Mouse (Mus musculus) embryonic facial prominence, embryonic 14.5 days (tissue): ENCODE data around the gene Id1. TPM values are rescaled to one million over a fixed set of nuclear protein-coding genes. Genes with fewer than 3 reads are reported as not detected.

ENCODE experiments used
- ATAC-seq: fragments of 200-750 bp; cut with Nextera tagmentation; 2 replicates; pipeline ENCODE4 v1.8.0; 2017; ENCODE audit warnings: low read depth, moderate number of reproducible peaks, moderate TSS enrichment
- DNase-seq: peaks from one replicate; pipeline ENCODE4 v3.0.0-alpha.2; 2015; ENCODE audit warnings: low spot score
- H3K27ac ChIP-seq: fragments of 300-500 bp; sonication (generic); replicated peaks from 2 replicates; pipeline ENCODE4 v1.5.1; 2014; ENCODE audit warnings: low read depth, mild to moderate bottlenecking, low read length, moderate library complexity
- H3K27me3 ChIP-seq: fragments of 300-500 bp; sonication (generic); replicated peaks from 2 replicates; pipeline ENCODE4 v1.6.1; 2014; ENCODE audit warnings: low read length; ENCODE audit not compliant: control insufficient read depth, insufficient read depth
- H3K36me3 ChIP-seq: fragments of 300-500 bp; sonication (generic); 2 replicates; pipeline ENCODE4 v1.6.1; 2014; ENCODE audit warnings: low read length, mixed read lengths; ENCODE audit not compliant: control insufficient read depth, insufficient read depth
- H3K4me1 ChIP-seq: fragments of 300-500 bp; sonication (generic); 2 replicates; pipeline ENCODE4 v1.6.1; 2014; ENCODE audit warnings: antibody characterized with exemption, low read length; ENCODE audit not compliant: control insufficient read depth, insufficient read depth
- H3K4me2 ChIP-seq: fragments of 300-500 bp; sonication (generic); 2 replicates; pipeline ENCODE4 v1.6.1; 2014; ENCODE audit warnings: low read depth, mild to moderate bottlenecking, low read length, moderate library complexity, mixed read lengths
- H3K4me3 ChIP-seq: fragments of 300-500 bp; sonication (generic); 2 replicates; pipeline ENCODE4 v1.5.1; 2014; ENCODE audit warnings: low read depth, mild to moderate bottlenecking, low read length
- H3K9ac ChIP-seq: fragments of 300-500 bp; sonication (generic); 2 replicates; pipeline ENCODE4 v1.6.1; 2014; ENCODE audit warnings: low read depth, mild to moderate bottlenecking, low read length, moderate library complexity, mixed read lengths
- H3K9me3 ChIP-seq: fragments of 300-500 bp; sonication (generic); 2 replicates; pipeline ENCODE4 v1.6.1; 2016; ENCODE audit warnings: low read length; ENCODE audit not compliant: control insufficient read depth
- WGBS: fragments of 180-500 bp; shearing (Covaris S2); extraction: QIAGEN DNeasy Blood & Tissue Kit; methylation state at CpG from one replicate; pipeline ENCODE4 v1.1.7; 2014; 5-methylcytosine and 5-hydroxymethylcytosine counted together
- polyA plus RNA-seq: library from polyadenylated mRNA; unstranded; fragments of >200 nt; fragmentation: Nextera tagmentation; extraction: Ambion mirVana; gene quantifications from 2 replicates; pipeline ENCODE4 v1.2.1, GENCODE M21; 2014

Gene Id1
- polyA plus RNA-seq, 1 experiment from 2014 or later: 128 TPM

DNA sequence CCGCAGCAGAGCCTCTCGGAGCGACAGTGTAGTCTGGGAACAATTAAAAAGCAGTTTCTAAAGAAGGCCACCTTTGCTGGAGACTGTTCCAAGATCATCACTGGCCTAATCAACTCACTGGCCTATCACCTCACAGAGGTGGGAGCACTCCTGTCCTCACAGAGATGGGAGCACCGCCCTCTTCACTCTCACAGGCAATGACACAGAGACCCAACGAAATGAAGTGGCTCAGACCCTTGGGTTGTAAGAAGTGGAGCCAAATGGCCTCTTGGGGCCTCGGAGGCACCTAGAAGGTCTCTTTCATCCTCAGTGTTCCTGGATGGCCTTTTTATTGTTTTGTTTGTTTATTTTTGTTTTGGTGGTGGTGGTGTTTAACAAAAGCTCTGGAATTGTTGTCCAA lies 9.8 kb upstream of the Id1 start:
- Histone ChIP-seq H3K4me1 (peaks cover 40% of the 10 kb centered on the region), H3K9ac (no peak overlapping the region), H3K27me3 (no peaks in the 10 kb centered on the region), H3K27ac (no peak overlapping the region), H3K36me3 (no peaks in the 10 kb centered on the region), H3K4me2 (no peak overlapping the region), H3K4me3 (no peak overlapping the region), H3K9me3 (no peaks in the 10 kb centered on the region)
- ATAC-seq (no peak), DNase-seq (no peak)
- 62% methylated on average over 6 of the region's 6 CpGs for WGBS

DNA sequence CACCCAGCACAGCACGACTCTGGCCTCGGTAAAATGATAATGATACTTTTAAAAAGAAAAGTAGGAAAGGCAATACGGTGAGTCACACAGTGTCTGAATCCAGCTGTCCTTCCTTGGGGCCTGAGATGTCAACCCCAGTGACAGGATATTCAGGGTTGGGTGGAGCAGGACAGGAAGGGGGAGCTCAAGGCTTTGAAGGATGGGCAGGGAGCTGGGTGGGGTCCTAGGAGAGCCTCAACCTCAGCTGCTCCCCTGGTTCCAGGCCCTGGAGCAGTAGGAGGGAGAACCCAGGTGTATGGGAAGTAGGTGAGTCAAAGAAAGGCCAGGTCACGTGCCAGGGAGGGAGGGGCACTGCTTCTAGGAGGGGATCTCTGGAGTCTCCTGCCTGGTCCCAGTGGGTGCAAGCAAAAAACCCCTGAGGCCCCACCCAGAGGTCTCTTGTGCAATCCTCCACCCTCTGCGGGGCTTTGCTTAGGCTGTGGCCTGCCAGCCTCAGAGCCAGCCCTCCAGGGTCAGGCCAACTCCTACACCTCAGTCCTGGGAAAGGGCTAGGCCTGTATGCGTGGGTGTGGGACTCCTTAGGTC lies 9.2 kb upstream of the Id1 start:
- H3K27me3 ChIP-seq: no peaks in the 10 kb centered on the region
- no peak overlapping the region for H3K4me3 ChIP-seq
- peak overlapping the region; percentile 91 for H3K27ac ChIP-seq
- H3K9me3 ChIP-seq: no peaks in the 10 kb centered on the region
- H3K9ac ChIP-seq: no peak overlapping the region; the same call in 1 of the 2 replicates
- H3K36me3 ChIP-seq: no peaks in the 10 kb centered on the region
- WGBS: 40% methylated on average over 5 of the region's 6 CpGs
- no peak for DNase-seq
- ATAC-seq: no peak
- H3K4me2 ChIP-seq: no peak overlapping the region
- peaks cover 40% of the 10 kb centered on the region for H3K4me1 ChIP-seq

DNA sequence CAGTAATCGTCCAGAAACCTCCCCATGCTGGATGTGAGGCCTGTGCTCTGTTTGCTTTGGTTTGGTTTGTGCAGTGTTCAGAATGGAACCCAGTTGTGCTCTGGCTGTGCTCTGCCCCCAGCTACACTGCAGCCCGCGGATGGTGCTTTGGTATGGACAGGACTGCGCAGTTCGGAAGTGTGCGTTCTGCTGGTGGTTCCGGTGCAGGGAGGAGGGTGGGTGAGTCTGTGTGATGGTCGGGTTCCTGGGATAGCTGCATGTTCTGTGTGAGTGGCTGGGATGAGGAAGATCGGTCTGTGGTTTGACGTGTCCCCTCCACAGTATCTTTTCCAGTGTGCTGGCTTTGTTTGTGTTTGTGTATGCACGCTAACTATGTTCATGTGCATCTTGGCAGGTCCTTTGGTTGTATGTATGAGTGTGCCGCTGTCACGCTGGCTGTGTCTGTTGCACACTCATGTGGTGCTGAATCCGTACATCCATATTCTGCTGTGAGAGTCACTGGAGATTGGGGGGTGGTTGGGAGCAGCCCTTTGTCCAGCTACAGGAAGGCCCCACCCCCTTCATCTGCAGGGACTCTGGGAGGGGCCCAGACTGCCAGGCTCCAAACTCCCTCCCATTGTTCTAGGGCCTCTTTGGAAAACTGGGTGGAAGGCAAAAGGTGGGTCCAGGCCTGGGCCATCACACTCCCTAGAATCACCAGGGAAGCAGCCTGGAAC lies 8.1 kb upstream of the Id1 start:
- Histone ChIP-seq H3K4me2 (no peak overlapping the region), H3K4me1 (peaks cover 40% of the 10 kb centered on the region), H3K27me3 (no peaks in the 10 kb centered on the region), H3K9me3 (no peaks in the 10 kb centered on the region), H3K27ac (peak overlapping the region; percentile 91), H3K4me3 (no peak overlapping the region), H3K9ac (no peak overlapping the region), H3K36me3 (no peaks in the 10 kb centered on the region)
- WGBS: 69% methylated on average over 14 of the region's 14 CpGs
- DNase-seq (no peak), ATAC-seq (no peak)

DNA sequence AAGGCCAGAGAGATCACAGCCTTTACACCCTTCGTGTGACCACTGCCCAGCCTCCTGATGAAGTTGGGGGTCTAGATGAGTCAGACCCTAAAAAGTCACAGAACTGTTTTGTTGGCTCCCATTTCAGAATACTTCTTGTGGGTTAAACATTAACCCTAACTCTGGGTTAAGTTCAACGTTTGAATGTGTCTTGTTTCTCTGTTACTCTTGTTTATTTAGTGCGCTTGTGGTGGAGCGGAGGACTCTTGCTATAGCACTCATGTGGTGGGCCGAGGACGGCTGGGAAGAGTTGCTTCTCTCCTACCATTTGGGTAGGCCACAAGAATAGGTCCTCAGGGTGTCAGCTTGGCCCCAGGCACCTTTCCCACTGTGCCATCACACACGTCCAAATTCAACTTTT lies 7.5 kb upstream of the Id1 start:
- Histone ChIP-seq H3K9ac (no peak overlapping the region), H3K36me3 (no peaks in the 10 kb centered on the region), H3K4me1 (peaks cover 38% of the 10 kb centered on the region), H3K27ac (peak overlapping the region; percentile 91), H3K9me3 (no peaks in the 10 kb centered on the region), H3K4me3 (no peak overlapping the region), H3K4me2 (no peak overlapping the region), H3K27me3 (no peaks in the 10 kb centered on the region)
- ATAC-seq (no peak), DNase-seq (no peak)
- 67% methylated on average over 7 of the region's 7 CpGs for WGBS

DNA sequence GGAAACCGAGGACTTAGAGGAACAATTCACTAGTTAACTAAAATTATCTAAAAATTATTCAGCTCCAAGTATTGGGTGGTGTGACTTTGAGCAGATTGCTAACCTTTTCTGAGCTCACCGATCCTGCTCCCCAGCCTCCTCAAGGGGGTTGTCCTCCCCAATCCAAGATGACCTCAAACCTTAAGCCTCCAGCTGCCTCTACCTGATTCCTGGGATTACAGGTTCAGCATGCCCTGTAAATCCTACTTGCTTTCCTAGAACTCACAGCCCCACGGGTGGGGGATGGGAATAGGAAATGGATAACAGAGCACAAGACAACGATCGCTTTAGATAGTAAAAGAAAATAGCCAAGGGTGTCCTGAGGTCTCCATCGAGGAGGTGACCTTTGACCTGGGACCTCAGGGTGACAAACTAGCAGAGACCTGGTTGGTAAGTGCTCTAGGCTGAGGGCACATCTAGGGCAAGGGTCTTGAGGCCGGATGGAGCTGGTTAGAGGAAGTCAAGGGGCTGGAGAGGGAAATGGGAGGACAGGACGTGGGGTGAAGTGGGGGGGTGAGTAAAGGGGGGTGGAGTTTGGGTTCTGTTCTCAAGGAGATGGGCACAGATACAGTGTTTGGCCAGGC lies 6.9 kb upstream of the Id1 start:
- Histone ChIP-seq H3K36me3 (no peaks in the 10 kb centered on the region), H3K4me2 (peak overlapping the region; percentile 26; the same call in 1 of the 2 replicates), H3K9me3 (no peaks in the 10 kb centered on the region), H3K4me1 (peaks cover 34% of the 10 kb centered on the region), H3K27me3 (no peaks in the 10 kb centered on the region), H3K27ac (peak overlapping the region; percentile 91), H3K9ac (0 out of 2 replicates have a peak overlapping the region, but pooled peaks have one; percentile 19), H3K4me3 (no peak overlapping the region)
- ATAC-seq: no peak; the same call in 1 of the 2 replicates
- WGBS: 20% methylated on average over 8 of the region's 8 CpGs
- no peak for DNase-seq

DNA sequence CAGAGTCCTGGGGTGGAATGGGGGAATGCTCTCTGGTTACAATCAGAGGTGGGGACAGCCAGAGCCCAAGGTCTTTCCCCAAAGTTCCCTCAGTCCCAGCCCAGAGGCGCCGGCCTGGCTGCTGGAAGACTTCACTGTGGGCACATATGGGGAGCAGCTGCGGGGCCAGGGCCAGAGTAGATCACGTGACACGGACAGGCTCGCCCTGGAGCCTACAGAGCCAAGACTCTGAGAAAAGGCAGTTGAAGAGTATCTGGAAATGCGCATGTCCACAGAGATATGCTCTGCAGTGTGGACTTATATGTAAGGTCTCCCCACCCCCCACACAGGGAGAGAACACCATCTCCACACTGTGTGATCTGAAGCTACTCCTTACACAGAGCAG lies 6.4 kb upstream of the Id1 start:
- peak overlapping the region; percentile 26; the same call in 1 of the 2 replicates for H3K4me2 ChIP-seq
- H3K4me1 ChIP-seq: peaks cover 37% of the 10 kb centered on the region
- H3K36me3 ChIP-seq: no peaks in the 10 kb centered on the region
- peak; percentile 92 for DNase-seq
- peak overlapping the region; percentile 91 for H3K27ac ChIP-seq
- 0 out of 2 replicates have a peak overlapping the region, but pooled peaks have one; percentile 19 for H3K9ac ChIP-seq
- H3K27me3 ChIP-seq: no peaks in the 10 kb centered on the region
- H3K4me3 ChIP-seq: no peak overlapping the region
- H3K9me3 ChIP-seq: no peaks in the 10 kb centered on the region
- WGBS: 7% methylated on average over 6 of the region's 7 CpGs
- ATAC-seq: peak; percentile 84

DNA sequence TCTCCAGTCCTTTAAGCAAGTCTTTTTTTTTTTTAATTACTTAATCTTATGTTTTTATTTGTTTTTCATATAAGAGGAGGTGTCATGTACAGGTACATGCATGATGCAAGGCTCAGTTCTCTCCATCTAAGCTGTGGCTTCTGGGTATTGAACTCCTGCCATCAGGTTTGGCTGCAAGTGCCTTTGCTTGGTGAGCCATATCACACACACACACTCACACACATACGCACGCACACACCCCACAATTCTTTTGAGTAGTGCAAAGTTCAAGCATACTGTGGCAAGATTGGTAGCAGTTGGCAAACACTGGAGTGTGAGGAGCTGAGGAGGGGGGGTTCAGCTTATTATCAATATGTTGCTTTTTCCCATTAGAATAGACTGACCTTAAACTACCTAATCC lies 2.9 kb upstream of the Id1 start:
- Histone ChIP-seq H3K9me3 (no peaks in the 10 kb centered on the region), H3K27me3 (no peaks in the 10 kb centered on the region), H3K9ac (no peak overlapping the region), H3K36me3 (peaks cover 5% of the 10 kb centered on the region; the same call in 1 of the 2 replicates), H3K4me2 (no peak overlapping the region), H3K4me3 (no peak overlapping the region), H3K4me1 (peaks cover 44% of the 10 kb centered on the region), H3K27ac (no peak overlapping the region)
- DNase-seq (no peak), ATAC-seq (no peak)
- 91% methylated on average over 2 of the region's 2 CpGs for WGBS

DNA sequence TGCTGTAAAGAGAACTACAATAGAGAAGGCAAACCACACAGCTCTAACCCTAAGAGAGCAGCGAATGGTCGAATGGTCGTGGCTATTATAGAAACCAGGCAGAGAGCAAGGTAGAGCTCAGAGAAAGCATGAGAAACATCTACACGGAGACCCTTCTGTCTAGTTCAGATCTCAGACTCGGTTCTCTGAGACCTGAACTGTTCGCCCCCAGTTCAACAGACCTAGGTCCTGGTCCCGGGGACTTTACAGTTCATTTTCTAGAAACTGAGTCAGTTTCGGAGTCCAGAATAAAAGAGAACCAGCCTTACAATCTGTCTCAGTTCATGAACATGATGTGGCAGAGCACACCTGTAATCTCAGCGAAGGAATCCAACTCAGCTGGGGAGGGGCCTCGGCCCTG lies 1.6 kb upstream of the Id1 start:
- Histone ChIP-seq H3K27ac (peak overlapping the region; percentile 92), H3K9me3 (no peaks in the 10 kb centered on the region), H3K9ac (peak overlapping the region; percentile 50), H3K27me3 (no peaks in the 10 kb centered on the region), H3K36me3 (peaks cover 5% of the 10 kb centered on the region; the same call in 1 of the 2 replicates), H3K4me2 (peak overlapping the region; percentile 80), H3K4me3 (peak overlapping the region; percentile 83), H3K4me1 (peaks cover 34% of the 10 kb centered on the region)
- 7% methylated on average over 10 of the region's 10 CpGs for WGBS
- DNase-seq (no peak), ATAC-seq (no peak)
